Mouse (Mus musculus): Measurements from ENCODE around the gene Cldn10. TPM values are rescaled to one million over a fixed set of nuclear protein-coding genes. Genes with fewer than 3 reads are reported as not detected.

Cldn10 gene
- polyA plus RNA-seq, 1 experiment: 0.16 TPM

GRCm38 (mm10) chr14:118869712-118870111, 82.0 kb downstream of the Cldn10 start:
- Histone ChIP-seq H3K4me3 (ENCODE audit: low read depth, low read length) (no peak overlapping the region), H3K36me3 (ENCODE audit: control insufficient read depth, insufficient read depth, low read length) (no peaks in the 10 kb centered on the region), H3K27ac (ENCODE audit: insufficient read depth, low read depth, low read length) (no peak overlapping the region), H3K4me1 (ENCODE audit: control insufficient read depth, insufficient read depth, insufficient read length, low read length) (no peaks in the 10 kb centered on the region), H3K27me3 (ENCODE audit: control insufficient read depth, insufficient read depth, low read length) (no peaks in the 10 kb centered on the region)
- WGBS: 59% methylated on average over 6 of the region's 6 CpGs
- no peak for TF ChIP-seq CTCF (IDR thresholded peaks at IDR 0.05; ENCODE audit: extremely low read depth, insufficient read length, insufficient replicate concordance, low read depth, low read length)

GRCm38 (mm10) chr14:118874126-118874525, 86.4 kb downstream of the Cldn10 start:
- H3K27ac ChIP-seq (ENCODE audit: insufficient read depth, low read depth, low read length): no peak overlapping the region
- WGBS: 89% methylated on average over 4 of the region's 4 CpGs
- TF ChIP-seq POLR2A (IDR thresholded peaks at IDR 0.05; ENCODE audit: low read depth, low read length): no peak
- no peak for TF ChIP-seq CTCF (IDR thresholded peaks at IDR 0.05; ENCODE audit: extremely low read depth, insufficient read length, insufficient replicate concordance, low read depth, low read length)
- no peaks in the 10 kb centered on the region for H3K36me3 ChIP-seq (ENCODE audit: control insufficient read depth, insufficient read depth, low read length)
- no peaks in the 10 kb centered on the region for H3K4me1 ChIP-seq (ENCODE audit: control insufficient read depth, insufficient read depth, insufficient read length, low read length)
- H3K27me3 ChIP-seq (ENCODE audit: control insufficient read depth, insufficient read depth, low read length): no peaks in the 10 kb centered on the region
- H3K4me3 ChIP-seq (ENCODE audit: low read depth, low read length): no peak overlapping the region

DNA sequence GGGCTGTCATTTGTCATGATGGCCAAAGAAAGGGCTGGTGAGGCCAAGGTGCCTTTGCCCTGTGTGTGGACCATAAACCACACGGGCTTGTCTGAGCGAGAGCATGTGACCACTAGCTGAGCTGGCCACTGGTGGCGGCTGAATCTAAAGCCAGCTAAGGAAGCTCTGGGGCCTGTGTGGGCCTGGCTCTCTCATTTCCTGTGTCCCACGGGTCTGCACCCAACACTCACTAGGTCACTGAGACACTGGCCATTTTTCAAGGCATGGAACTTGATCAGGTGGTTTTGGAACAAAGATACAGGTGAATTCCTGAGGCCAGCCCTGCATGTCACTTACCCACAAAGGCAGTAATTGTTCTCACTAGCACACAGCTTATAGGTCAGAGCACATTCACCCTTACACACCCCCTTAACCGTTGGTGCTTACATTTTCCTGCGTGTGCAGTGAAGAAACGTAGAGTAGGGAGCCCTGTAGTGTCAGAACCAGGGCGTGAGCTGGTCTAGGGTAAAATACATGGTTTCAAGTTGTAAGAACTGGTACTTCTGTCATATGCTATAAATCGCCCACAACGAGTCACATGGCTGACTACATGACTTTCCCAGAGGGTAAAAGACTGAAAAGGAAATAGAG, 87.2 kb downstream of the Cldn10 start:
- H3K36me3 ChIP-seq (ENCODE audit: control insufficient read depth, insufficient read depth, low read length): no peaks in the 10 kb centered on the region
- H3K27me3 ChIP-seq (ENCODE audit: control insufficient read depth, insufficient read depth, low read length): no peaks in the 10 kb centered on the region
- TF ChIP-seq POLR2A (IDR thresholded peaks at IDR 0.05; ENCODE audit: low read depth, low read length) (no peak), CTCF (IDR thresholded peaks at IDR 0.05; ENCODE audit: extremely low read depth, insufficient read length, insufficient replicate concordance, low read depth, low read length) (no peak)
- H3K4me3 ChIP-seq (ENCODE audit: low read depth, low read length): no peak overlapping the region
- H3K4me1 ChIP-seq (ENCODE audit: control insufficient read depth, insufficient read depth, insufficient read length, low read length): no peaks in the 10 kb centered on the region
- WGBS: 55% methylated on average over 10 of the region's 10 CpGs
- no peak overlapping the region for H3K27ac ChIP-seq (ENCODE audit: insufficient read depth, low read depth, low read length)

DNA sequence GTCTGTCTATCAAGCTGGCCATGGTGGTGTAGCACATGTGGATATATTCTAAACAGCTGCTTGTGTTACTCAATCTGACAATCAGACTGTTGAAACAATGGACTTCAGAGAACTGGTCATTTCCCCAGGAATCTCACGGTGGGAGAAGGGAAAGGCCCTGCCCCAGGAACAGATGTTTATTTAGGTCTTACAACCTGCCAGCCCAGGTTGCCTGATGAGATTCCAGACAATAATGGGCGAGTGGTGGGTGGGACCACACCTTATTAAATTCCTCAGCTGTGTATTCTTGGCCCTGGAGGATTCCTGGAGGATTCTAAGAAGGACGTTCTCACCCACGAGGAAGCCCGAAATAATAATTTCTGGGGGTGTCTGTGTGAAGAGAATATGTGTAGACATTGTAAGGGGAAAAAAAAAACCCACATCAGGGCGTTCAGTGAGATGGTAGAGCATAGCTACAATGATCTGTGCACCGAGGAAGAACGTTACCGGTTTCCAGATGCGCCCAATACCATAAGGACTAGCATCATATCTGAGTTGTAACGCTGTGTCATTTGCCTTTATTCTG, 90.7 kb downstream of the Cldn10 start:
- Histone ChIP-seq H3K27me3 (ENCODE audit: control insufficient read depth, insufficient read depth, low read length) (no peaks in the 10 kb centered on the region), H3K36me3 (ENCODE audit: control insufficient read depth, insufficient read depth, low read length) (no peaks in the 10 kb centered on the region), H3K4me1 (ENCODE audit: control insufficient read depth, insufficient read depth, insufficient read length, low read length) (no peaks in the 10 kb centered on the region), H3K27ac (ENCODE audit: insufficient read depth, low read depth, low read length) (no peak overlapping the region), H3K4me3 (ENCODE audit: low read depth, low read length) (no peak overlapping the region)
- WGBS: 67% methylated on average over 11 of the region's 11 CpGs
- TF ChIP-seq POLR2A (IDR thresholded peaks at IDR 0.05; ENCODE audit: low read depth, low read length): no peak
- no peak for TF ChIP-seq CTCF (IDR thresholded peaks at IDR 0.05; ENCODE audit: extremely low read depth, insufficient read length, insufficient replicate concordance, low read depth, low read length)

DNA sequence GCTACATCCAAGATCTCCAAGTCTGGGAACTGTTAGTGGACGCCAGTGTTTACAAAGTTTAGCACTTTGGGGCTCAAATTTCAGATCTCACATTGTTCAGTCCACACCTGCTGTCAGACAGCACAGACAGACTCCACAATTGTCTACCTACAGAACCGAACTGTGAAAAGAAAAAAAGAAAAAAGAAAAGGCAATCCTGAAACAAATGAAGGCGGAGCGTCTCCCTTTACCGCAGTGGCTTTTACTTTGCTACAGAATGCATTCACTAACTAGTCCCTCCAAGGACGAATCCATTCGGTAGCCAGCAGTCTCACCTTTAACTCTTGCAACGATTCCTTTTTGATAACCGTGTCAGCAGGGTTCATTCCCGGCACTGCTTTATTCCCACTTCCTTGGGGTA, 93.0 kb downstream of the Cldn10 start:
- Histone ChIP-seq H3K36me3 (ENCODE audit: control insufficient read depth, insufficient read depth, low read length) (no peaks in the 10 kb centered on the region), H3K4me1 (ENCODE audit: control insufficient read depth, insufficient read depth, insufficient read length, low read length) (no peaks in the 10 kb centered on the region), H3K4me3 (ENCODE audit: low read depth, low read length) (no peak overlapping the region), H3K27me3 (ENCODE audit: control insufficient read depth, insufficient read depth, low read length) (no peaks in the 10 kb centered on the region), H3K27ac (ENCODE audit: insufficient read depth, low read depth, low read length) (no peak overlapping the region)
- TF ChIP-seq CTCF (IDR thresholded peaks at IDR 0.05; ENCODE audit: extremely low read depth, insufficient read length, insufficient replicate concordance, low read depth, low read length) (no peak), POLR2A (IDR thresholded peaks at IDR 0.05; ENCODE audit: low read depth, low read length) (no peak)
- WGBS: 76% methylated on average over 10 of the region's 10 CpGs

- no peaks in the 10 kb centered on the region for H3K4me1 ChIP-seq (ENCODE audit: control insufficient read depth, insufficient read depth, insufficient read length, low read length)
- WGBS: 51% methylated on average over 18 of the region's 18 CpGs
- H3K4me3 ChIP-seq (ENCODE audit: low read depth, low read length): no peak overlapping the region
- TF ChIP-seq POLR2A (IDR thresholded peaks at IDR 0.05; ENCODE audit: low read depth, low read length): no peak
- no peak for TF ChIP-seq CTCF (IDR thresholded peaks at IDR 0.05; ENCODE audit: extremely low read depth, insufficient read length, insufficient replicate concordance, low read depth, low read length)
- no peak overlapping the region for H3K27ac ChIP-seq (ENCODE audit: insufficient read depth, low read depth, low read length)
- H3K27me3 ChIP-seq (ENCODE audit: control insufficient read depth, insufficient read depth, low read length): no peaks in the 10 kb centered on the region
- no peaks in the 10 kb centered on the region for H3K36me3 ChIP-seq (ENCODE audit: control insufficient read depth, insufficient read depth, low read length)
Observed at GRCm38 (mm10) chr14:118883344-118884249, 95.9 kb downstream of the Cldn10 start.

GRCm38 (mm10) chr14:118884250-118884556, 96.5 kb downstream of the Cldn10 start:
- H3K4me1 ChIP-seq (ENCODE audit: control insufficient read depth, insufficient read depth, insufficient read length, low read length): no peaks in the 10 kb centered on the region
- WGBS: 59% methylated on average over 7 of the region's 7 CpGs
- no peaks in the 10 kb centered on the region for H3K27me3 ChIP-seq (ENCODE audit: control insufficient read depth, insufficient read depth, low read length)
- H3K4me3 ChIP-seq (ENCODE audit: low read depth, low read length): no peak overlapping the region
- H3K27ac ChIP-seq (ENCODE audit: insufficient read depth, low read depth, low read length): no peak overlapping the region
- H3K36me3 ChIP-seq (ENCODE audit: control insufficient read depth, insufficient read depth, low read length): no peaks in the 10 kb centered on the region
- TF ChIP-seq CTCF (IDR thresholded peaks at IDR 0.05; ENCODE audit: extremely low read depth, insufficient read length, insufficient replicate concordance, low read depth, low read length): no peak
- no peak for TF ChIP-seq POLR2A (IDR thresholded peaks at IDR 0.05; ENCODE audit: low read depth, low read length)
